Mouse (Mus musculus) bone marrow, adult 2 months (tissue): Measurements from ENCODE around the gene 4930452B06Rik.

Source experiments
- CTCF ChIP-seq: fragments of 200-500 bp; IDR thresholded peaks from 2 replicates; pipeline ENCODE4 v1.5.1; 2011; ENCODE audit warnings: low read length, control low read depth; ENCODE audit not compliant: control insufficient read depth, insufficient read depth
- POLR2A ChIP-seq: fragments of 200-500 bp; IDR thresholded peaks from 2 replicates; pipeline ENCODE4 v1.6.1; 2011; ENCODE audit warnings: low read depth, mild to moderate bottlenecking, control low read depth, low read length, borderline replicate concordance; ENCODE audit not compliant: control insufficient read depth

GRCm38 (mm10) chr14:8511276-8511675, 154.8 kb downstream of the 4930452B06Rik start:
- TF ChIP-seq CTCF (no peak), POLR2A (no peak)
